Mouse (Mus musculus) embryonic facial prominence, embryonic 14.5 days (tissue): ENCODE measurements around the gene Prcc. TPM values are rescaled to one million over a fixed set of nuclear protein-coding genes. Genes with fewer than 3 reads are reported as not detected.
A peak's percentile ranks its signal among the peaks of the same experiment; 100 is the strongest.
"Not testable (repeated sequence)": the region's sequence is repeated elsewhere in the genome, so short reads cannot be mapped to it uniquely, and the experiment has no call there.

Experiments used
- ATAC-seq: fragments of 200-750 bp; cut with Nextera tagmentation; 2 replicates; pipeline ENCODE4 v1.8.0; 2017; ENCODE audit warnings: low read depth, moderate number of reproducible peaks, moderate TSS enrichment
- DNase-seq: peaks from one replicate; pipeline ENCODE4 v3.0.0-alpha.2; 2015; ENCODE audit warnings: low spot score
- H3K27ac ChIP-seq: fragments of 300-500 bp; sonication (generic); replicated peaks from 2 replicates; pipeline ENCODE4 v1.5.1; 2014; ENCODE audit warnings: low read depth, mild to moderate bottlenecking, low read length, moderate library complexity
- H3K27me3 ChIP-seq: fragments of 300-500 bp; sonication (generic); replicated peaks from 2 replicates; pipeline ENCODE4 v1.6.1; 2014; ENCODE audit warnings: low read length; ENCODE audit not compliant: control insufficient read depth, insufficient read depth
- H3K36me3 ChIP-seq: fragments of 300-500 bp; sonication (generic); 2 replicates; pipeline ENCODE4 v1.6.1; 2014; ENCODE audit warnings: low read length, mixed read lengths; ENCODE audit not compliant: control insufficient read depth, insufficient read depth
- H3K4me1 ChIP-seq: fragments of 300-500 bp; sonication (generic); 2 replicates; pipeline ENCODE4 v1.6.1; 2014; ENCODE audit warnings: antibody characterized with exemption, low read length; ENCODE audit not compliant: control insufficient read depth, insufficient read depth
- H3K4me2 ChIP-seq: fragments of 300-500 bp; sonication (generic); 2 replicates; pipeline ENCODE4 v1.6.1; 2014; ENCODE audit warnings: low read depth, mild to moderate bottlenecking, low read length, moderate library complexity, mixed read lengths
- H3K4me3 ChIP-seq: fragments of 300-500 bp; sonication (generic); 2 replicates; pipeline ENCODE4 v1.5.1; 2014; ENCODE audit warnings: low read depth, mild to moderate bottlenecking, low read length
- H3K9ac ChIP-seq: fragments of 300-500 bp; sonication (generic); 2 replicates; pipeline ENCODE4 v1.6.1; 2014; ENCODE audit warnings: low read depth, mild to moderate bottlenecking, low read length, moderate library complexity, mixed read lengths
- H3K9me3 ChIP-seq: fragments of 300-500 bp; sonication (generic); 2 replicates; pipeline ENCODE4 v1.6.1; 2016; ENCODE audit warnings: low read length; ENCODE audit not compliant: control insufficient read depth
- WGBS: fragments of 180-500 bp; shearing (Covaris S2); extraction: QIAGEN DNeasy Blood & Tissue Kit; methylation state at CpG from one replicate; pipeline ENCODE4 v1.1.7; 2014; 5-methylcytosine and 5-hydroxymethylcytosine counted together
- polyA plus RNA-seq: library from polyadenylated mRNA; unstranded; fragments of >200 nt; fragmentation: Nextera tagmentation; extraction: Ambion mirVana; gene quantifications from 2 replicates; pipeline ENCODE4 v1.2.1, GENCODE M21; 2014

Prcc gene
- polyA plus RNA-seq, 1 experiment from 2014 or later, result 13.5 TPM

- Histone ChIP-seq H3K27me3 (no peaks in the 10 kb centered on the region), H3K4me3 (no peak overlapping the region), H3K9me3 (no peaks in the 10 kb centered on the region), H3K4me1 (no peaks in the 10 kb centered on the region), H3K36me3 (no peaks in the 10 kb centered on the region), H3K27ac (no peak overlapping the region), H3K4me2 (no peak overlapping the region), H3K9ac (no peak overlapping the region)
- 71% methylated on average over 3 of the region's 3 CpGs for WGBS
- ATAC-seq (no peak), DNase-seq (no peak)
Observed at GRCm38 (mm10) chr3:87899776-87900175, 14.4 kb upstream of the Prcc start.

GRCm38 (mm10) chr3:87899266-87899665 lies 13.9 kb upstream of the Prcc start:
- Histone ChIP-seq H3K27ac (no peak overlapping the region), H3K9ac (no peak overlapping the region), H3K36me3 (no peaks in the 10 kb centered on the region), H3K4me2 (no peak overlapping the region), H3K4me3 (no peak overlapping the region), H3K27me3 (no peaks in the 10 kb centered on the region), H3K4me1 (no peaks in the 10 kb centered on the region), H3K9me3 (no peaks in the 10 kb centered on the region)
- WGBS, result 67% methylated on average over 3 of the region's 3 CpGs
- ATAC-seq, result no peak
- DNase-seq, result no peak

- no peak overlapping the region for H3K9ac ChIP-seq
- H3K4me3 ChIP-seq, result no peak overlapping the region
- no peaks in the 10 kb centered on the region for H3K27me3 ChIP-seq
- WGBS, result 71% methylated on average over 3 of the region's 3 CpGs
- H3K4me1 ChIP-seq, result no peaks in the 10 kb centered on the region
- no peak overlapping the region for H3K27ac ChIP-seq
- H3K36me3 ChIP-seq, result no peaks in the 10 kb centered on the region
- no peaks in the 10 kb centered on the region for H3K9me3 ChIP-seq
- no peak overlapping the region for H3K4me2 ChIP-seq
- ATAC-seq (no peak), DNase-seq (no peak)
Observed at GRCm38 (mm10) chr3:87893367-87893905, 8.0 kb upstream of the Prcc start.

GRCm38 (mm10) chr3:87891481-87891880 lies 6.1 kb upstream of the Prcc start:
- WGBS, result 50% methylated on average over 3 of the region's 3 CpGs
- Histone ChIP-seq H3K27me3 (no peaks in the 10 kb centered on the region), H3K4me2 (no peak overlapping the region), H3K4me1 (no peaks in the 10 kb centered on the region), H3K9me3 (0 out of 2 replicates have a peak, but pooled peaks cover 4% of the 10 kb centered on the region), H3K36me3 (no peaks in the 10 kb centered on the region), H3K4me3 (no peak overlapping the region), H3K9ac (no peak overlapping the region), H3K27ac (no peak overlapping the region)
- no peak for ATAC-seq
- DNase-seq, result peak; percentile 21

GRCm38 (mm10) chr3:87887400-87887799 lies 2.0 kb upstream of the Prcc start:
- ATAC-seq, H3K9ac ChIP-seq, H3K27ac ChIP-seq, H3K4me3 ChIP-seq, H3K27me3 ChIP-seq, DNase-seq, H3K36me3 ChIP-seq, H3K9me3 ChIP-seq, H3K4me2 ChIP-seq: not testable (repeated sequence)
- H3K4me1 ChIP-seq, result peaks cover 15% of the 10 kb centered on the region
- whole genome bisulfite sequencing, result 83% methylated on average over 4 of the region's 4 CpGs

GRCm38 (mm10) chr3:87886416-87886815 lies 1.0 kb upstream of the Prcc start:
- 0 out of 2 replicates have a peak, but pooled peaks cover 4% of the 10 kb centered on the region for H3K9me3 ChIP-seq
- no peak for DNase-seq
- peaks cover 15% of the 10 kb centered on the region for H3K4me1 ChIP-seq
- no peak overlapping the region for H3K9ac ChIP-seq
- 0 out of 2 replicates have a peak, but pooled peaks cover 1% of the 10 kb centered on the region for H3K36me3 ChIP-seq
- 82% methylated on average over 6 of the region's 6 CpGs for WGBS
- H3K4me3 ChIP-seq, result peak overlapping the region; percentile 98
- ATAC-seq, result no peak
- H3K27ac ChIP-seq, result no peak overlapping the region
- H3K4me2 ChIP-seq, result peak overlapping the region; percentile 56
- H3K27me3 ChIP-seq, result no peaks in the 10 kb centered on the region

- Histone ChIP-seq H3K36me3 (0 out of 2 replicates have a peak, but pooled peaks cover 6% of the 10 kb centered on the region), H3K9ac (peak overlapping the region; percentile 49), H3K9me3 (0 out of 2 replicates have a peak, but pooled peaks cover 4% of the 10 kb centered on the region), H3K4me2 (peak overlapping the region; percentile 56), H3K27me3 (no peaks in the 10 kb centered on the region), H3K4me3 (peak overlapping the region; percentile 98), H3K4me1 (peaks cover 15% of the 10 kb centered on the region), H3K27ac (no peak overlapping the region; the same call in 1 of the 2 replicates)
- no peak for DNase-seq
- ATAC-seq, result peak; percentile 2; the same call in 1 of the 2 replicates
- 10% methylated on average over 10 of the region's 10 CpGs for WGBS
Observed at GRCm38 (mm10) chr3:87886004-87886365, 577 bp upstream of the Prcc start.

- Histone ChIP-seq H3K4me3 (peak overlapping the region; percentile 98), H3K9ac (peak overlapping the region; percentile 96), H3K4me1 (peaks cover 15% of the 10 kb centered on the region), H3K36me3 (peaks cover 17% of the 10 kb centered on the region), H3K27ac (peak overlapping the region; percentile 92), H3K9me3 (0 out of 2 replicates have a peak, but pooled peaks cover 4% of the 10 kb centered on the region), H3K27me3 (no peaks in the 10 kb centered on the region), H3K4me2 (peak overlapping the region; percentile 97)
- WGBS, result under 1% methylated on average over 20 of the region's 28 CpGs
- DNase-seq, result peak; percentile 41
- ATAC-seq, result 0 out of 2 replicates have a peak, but pooled peaks have one; percentile 0
Observed at GRCm38 (mm10) chr3:87884708-87885251, 628 bp downstream of the Prcc start.

GRCm38 (mm10) chr3:87884291-87884690 lies 1.1 kb downstream of the Prcc start:
- DNase-seq, result no peak
- H3K27ac ChIP-seq, result no peak overlapping the region
- 2% methylated on average over 3 of the region's 3 CpGs for WGBS

More at GRCm38 (mm10) chr3:87884291-87884690, 1.1 kb downstream of the Prcc start:
- peak overlapping the region; percentile 98 for H3K4me3 ChIP-seq
- peaks cover 20% of the 10 kb centered on the region for H3K36me3 ChIP-seq
- 0 out of 2 replicates have a peak, but pooled peaks cover 4% of the 10 kb centered on the region for H3K9me3 ChIP-seq
- no peak for ATAC-seq
- peak overlapping the region; percentile 96 for H3K9ac ChIP-seq
- H3K4me1 ChIP-seq, result peaks cover 15% of the 10 kb centered on the region
- H3K4me2 ChIP-seq, result peak overlapping the region; percentile 97
- H3K27me3 ChIP-seq, result no peaks in the 10 kb centered on the region
